Mouse (Mus musculus) cerebellum, postnatal 4 days (tissue): ENCODE results near the gene Fndc7.

Experiments
- DNase-seq, 2 experiments: peaks; one replicate each; pipeline ENCODE4 v3.0.0; 2022; ENCODE audit warnings: low spot score in 2 of 2, mixed read lengths in 1 of 2

Fndc7 gene

DNA sequence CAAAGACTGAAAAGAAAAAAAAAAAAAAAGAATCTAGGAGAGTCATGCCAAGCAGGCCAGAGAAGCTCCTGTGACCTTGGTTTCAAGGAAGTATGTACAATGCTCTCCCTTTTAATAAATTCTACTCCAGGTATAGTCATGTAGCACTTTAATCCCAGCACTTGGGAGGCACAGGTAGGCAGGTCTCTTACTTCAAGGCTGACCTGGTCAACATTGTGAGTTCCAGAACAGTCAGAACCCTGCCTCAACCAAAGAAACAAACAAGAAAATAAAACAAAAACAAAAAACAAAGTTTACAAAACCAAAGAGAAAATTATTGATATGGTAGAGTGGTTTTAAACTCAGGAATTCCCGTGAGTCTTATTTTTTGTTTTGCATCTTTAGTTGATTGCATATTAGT is at the start of gene Fndc7:
Gene Fndc7, minus strand, starts transcription at position 101 of the 400 bp plus-strand sequence.
- no peak for DNase-seq

DNA sequence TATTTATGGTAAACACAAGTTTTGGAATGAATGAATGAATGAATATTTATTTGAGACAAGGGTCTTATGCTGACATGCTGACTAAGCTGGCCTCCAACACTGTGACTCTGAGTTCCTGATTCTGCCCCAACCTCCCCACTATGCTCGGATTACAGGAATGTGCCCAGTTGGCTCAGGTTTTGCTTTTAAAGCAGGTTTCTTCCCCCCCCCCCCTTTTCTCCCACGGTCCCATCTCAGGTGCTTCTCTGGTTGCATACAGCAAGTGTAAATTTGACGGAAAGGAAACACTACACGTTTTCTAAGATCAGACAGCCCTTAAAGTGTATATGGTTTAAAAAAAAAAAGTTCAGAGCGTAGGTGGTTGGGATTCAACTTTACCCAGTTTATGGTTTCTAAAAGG is 49.8 kb upstream of the Fndc7 start, which contains the start of gene Henmt1:
Gene Henmt1, plus strand, starts transcription at position 301 of the 400 bp plus-strand sequence.
- no peak for DNase-seq

DNA sequence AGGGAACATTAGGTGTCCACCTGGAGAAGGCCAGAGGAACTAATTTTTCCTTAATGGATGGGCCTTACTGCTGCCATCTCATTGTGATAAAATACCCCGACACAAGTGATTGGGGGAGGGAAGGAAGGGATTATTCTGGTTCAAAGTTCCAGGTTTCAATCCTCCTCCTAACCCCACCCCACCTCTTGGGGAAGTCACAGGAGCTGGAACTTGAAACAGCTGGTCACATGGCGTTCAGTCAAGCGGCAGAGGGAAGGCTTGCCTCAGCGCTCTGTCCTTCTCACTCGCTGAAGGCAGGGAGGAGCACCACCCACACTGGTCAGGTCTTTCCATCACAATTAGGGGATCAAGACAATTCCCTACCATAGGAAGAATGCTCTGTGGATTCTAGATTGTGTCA is 48.9 kb upstream of the Fndc7 start:
- no peak for DNase-seq

DNA sequence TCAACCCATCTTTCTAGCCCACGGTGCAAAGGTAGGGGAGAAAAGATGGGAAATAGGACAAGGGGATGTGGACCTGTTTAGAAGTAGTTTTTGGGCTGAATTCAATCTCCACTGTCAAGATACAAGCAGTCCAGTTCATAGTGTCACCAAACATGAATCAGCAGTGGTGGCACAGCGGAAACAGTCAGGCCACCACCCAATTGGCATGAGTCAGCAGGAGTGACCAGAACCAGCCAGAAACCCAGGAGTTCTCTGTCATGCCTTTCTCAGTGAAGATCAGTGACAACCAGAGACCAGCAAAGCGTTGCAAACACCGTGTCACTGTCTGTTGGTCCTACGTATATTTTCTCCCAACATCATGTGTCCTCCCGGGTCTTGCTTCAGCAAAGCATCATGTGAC is 43.7 kb upstream of the Fndc7 start:
- DNase-seq = no peak

DNA sequence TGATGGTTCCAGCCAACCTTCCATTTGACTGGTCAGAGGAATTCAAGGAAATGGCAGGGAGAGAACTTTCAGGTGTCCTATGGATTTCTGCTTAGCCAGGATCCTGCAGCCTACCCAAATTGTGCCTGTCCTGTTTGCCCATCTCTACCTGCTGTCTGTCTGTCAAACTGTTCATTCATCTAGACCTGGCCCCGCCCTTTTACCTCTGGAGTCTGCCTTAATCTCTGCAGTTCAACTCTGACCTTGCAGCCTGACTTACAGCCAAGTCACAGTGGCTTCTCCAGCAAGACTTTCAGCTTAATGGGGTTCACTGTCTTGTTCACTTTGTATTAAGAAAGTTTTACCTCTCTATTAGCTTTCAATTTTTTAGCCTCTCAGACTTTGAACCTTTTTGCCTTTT is 36.5 kb upstream of the Fndc7 start:
- no peak for DNase-seq

DNA sequence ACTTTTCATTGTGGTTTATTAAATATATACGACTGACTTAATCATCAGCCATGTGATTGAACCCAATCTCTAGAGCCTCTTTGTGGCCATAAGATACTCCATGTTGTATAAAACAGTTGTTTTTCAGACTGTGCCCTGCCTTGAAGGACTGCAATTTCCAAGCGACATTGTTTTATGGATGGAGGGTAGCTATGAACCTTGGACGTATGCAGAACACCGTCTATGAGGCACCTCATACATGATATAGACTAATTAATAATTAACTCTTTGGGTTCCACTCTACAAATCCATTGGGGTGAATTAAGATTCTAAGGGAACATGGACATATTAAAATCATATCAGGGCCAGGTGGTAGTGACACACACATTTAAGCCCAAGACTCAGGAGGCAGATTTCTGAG is 35.9 kb upstream of the Fndc7 start:
- DNase-seq = no peak

DNA sequence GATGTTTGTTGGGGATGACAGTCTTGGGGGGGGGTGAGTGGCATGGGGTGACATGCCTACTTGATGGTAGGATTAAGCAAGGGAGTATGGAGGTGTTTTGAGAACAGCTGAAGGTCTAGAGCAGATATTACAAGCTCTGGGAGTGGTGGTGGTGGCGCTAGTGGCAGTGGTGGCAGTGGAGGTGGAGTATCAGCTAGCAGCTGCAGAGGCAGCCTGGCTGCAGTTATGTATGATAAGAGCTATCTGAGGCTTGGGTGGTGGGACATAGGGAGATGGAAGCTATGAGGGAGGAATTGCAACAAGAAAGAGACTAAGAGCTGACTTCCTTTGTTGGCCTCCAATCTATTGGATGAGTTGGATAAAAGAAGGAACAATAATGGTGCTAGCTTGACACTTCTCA is 32.0 kb upstream of the Fndc7 start:
- DNase-seq = no peak

DNA sequence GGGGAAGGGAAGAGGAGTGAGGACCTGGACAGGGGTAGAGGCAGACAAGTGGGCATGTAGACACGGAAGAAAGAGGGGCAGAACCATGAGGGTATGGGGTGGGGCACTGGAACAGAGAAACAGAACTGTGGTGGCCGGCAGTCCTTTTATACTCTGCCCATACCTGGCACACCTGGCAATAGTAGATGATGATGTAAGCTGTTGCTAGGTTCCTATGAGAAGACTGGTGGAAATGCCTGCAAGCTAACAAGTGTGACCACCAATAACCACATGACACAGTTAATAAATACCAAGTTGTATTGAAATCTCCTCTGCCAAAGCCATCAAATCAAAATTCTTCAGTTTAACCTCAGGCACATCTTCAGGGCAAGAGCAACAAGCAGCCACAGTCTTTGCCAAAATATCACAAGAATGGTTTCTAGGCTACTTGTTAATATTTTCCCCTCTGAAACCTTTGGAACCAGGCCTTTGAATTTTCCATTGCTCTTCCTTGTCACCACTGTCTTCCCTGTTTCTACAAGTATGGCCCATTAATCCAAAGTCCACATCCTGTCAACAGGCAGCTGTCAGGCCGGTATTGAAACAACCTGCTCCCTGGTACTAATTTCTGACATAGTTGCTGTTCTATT is 30.7 kb upstream of the Fndc7 start:
- DNase-seq = no peak

DNA sequence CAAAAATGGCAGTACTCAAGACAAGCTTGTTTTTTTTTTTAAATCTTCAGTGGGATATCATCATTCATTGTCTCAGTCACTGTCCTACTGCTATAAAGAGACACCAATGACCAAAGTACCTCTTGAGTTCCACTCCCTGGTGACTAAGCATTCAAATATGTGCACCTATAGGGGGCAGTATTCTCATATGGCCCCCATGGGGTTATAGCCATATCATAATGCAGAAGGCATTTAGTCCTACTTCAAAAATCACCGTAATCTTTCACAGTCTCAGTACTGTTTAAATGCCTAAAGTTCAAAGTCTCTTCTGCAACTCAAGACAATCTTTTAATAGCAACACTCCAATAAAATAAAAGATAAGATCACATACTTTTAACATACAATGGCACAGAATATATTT is 29.0 kb upstream of the Fndc7 start:
- DNase-seq = no peak

DNA sequence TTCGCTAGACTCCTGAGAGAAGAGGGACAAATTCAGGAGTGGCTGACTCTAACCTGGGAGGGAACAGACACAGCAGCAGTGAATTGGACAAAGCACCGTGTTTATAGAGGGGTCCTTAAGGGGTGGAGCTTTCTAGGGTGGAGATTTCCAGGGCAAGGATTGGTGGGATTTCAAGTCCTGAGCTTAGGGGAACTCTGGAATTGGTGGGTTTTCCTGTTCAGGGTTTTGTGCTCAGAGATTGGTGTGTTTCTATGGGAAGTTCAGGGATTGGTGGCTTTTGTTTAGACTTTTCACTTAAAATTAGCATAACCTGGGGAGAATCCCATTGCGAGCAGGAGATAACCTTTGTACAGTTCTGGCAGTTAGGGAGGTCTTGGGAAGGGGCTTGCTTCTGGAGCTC is 28.2 kb upstream of the Fndc7 start:
- no peak for DNase-seq

DNA sequence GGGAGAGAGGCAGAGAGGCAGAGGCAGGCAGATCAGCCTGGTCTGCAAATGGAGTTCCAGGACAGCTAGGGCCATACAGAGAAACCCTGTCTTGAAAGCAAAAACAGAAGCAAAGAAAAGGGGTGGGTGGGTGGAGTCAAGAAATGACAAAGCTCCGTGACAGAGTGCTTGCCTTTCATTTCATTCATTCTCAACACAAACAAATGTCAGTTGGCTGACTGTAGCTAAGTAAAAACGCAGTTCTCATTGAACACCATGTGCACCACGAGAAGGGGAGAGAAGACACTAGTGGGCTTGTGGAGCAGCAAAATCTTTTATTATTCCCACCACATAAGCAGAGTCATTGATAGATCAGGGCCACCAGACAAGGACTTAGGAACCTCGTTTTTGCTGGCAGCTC is 27.0 kb upstream of the Fndc7 start:
- DNase-seq = no peak

DNA sequence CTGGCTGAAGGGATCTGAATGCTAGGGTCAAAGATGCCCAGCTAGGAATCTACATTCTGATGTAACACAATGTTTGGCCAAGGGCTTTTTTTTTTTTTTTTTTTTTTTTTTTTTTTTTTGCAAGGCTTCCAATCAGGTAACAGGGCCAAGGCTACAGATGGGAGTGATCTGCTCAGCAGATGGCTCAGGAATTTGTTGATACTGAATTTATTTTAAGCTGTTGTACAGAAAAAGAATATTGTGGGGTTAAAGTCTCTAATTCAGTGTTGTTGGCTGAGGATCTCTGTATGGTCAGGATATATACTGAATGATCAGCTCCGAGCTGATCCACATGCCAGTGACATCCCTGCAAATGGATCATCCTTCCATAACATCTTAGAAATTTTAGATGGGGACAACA is 26.2 kb upstream of the Fndc7 start:
- DNase-seq = no peak

DNA sequence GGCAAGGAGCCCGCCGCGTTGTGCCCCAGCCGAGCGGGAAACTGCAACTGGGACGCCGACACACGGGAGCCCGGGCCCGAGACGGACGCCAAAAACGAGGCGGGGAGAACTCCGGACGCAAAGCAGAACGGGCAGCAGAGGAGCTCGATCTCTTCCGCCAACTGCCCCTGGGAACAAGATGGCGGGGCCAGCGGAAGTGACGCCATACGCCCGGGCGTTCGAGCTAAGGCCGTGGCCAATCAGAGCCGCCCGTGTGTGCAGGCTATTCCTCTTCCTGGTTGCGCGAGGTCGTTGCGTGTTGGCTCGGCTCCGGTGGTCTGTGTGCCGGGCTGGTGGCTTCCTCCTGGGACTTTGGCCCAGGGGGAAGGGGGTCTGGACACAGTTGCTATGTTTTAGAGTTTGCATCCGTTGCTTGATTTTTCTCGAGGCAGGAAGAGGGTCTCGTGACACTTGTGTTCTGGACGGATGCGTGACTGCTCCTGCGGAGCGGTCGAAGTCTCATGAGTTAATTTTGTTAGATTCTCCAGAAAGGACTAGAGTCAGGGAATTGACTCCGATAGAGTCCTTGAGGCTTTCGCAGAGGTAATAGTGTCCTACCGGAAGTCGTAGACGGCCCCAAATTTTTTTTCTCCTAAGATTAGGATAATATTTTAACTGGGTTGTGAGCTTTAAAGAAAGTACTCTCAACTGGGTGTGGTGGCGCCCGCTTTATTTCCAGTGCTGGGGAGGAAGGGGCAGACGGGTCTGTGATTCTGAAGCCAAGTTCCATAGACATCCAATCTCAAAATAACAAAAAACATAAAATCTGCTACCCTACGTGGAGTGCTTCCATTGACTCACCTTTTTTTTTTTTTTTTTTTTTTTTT is 22.0 kb upstream of the Fndc7 start, which contains the start of gene Prpf38b:
Gene Prpf38b, minus strand, starts transcription at position 180 of the 866 bp plus-strand sequence.
- peak; percentile 83 to 93 for DNase-seq

DNA sequence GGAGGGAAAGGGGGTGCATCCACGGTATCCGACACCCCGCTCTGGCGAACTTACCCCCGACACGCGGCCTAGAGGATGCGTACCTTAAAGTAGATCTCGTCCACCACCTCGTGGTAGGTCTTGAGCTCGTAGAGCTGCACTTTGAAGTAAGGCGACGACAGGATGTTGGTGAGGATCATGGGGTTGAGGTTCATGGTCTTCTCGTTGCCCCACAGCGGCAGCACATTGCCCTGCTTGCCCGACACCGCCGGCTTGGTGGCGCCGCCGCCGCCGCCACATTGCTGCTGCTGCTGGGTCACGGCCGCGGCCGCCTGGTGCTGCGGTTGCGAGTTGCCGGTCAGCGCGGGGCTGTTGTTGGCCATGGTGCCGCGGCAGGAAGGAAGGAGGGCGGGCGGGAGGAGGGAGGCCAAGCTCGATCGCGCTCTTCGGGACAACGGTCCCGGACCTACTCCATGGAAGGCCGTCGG is 21.3 kb upstream of the Fndc7 start:
- peak; percentile 29 to 53 for DNase-seq

DNA sequence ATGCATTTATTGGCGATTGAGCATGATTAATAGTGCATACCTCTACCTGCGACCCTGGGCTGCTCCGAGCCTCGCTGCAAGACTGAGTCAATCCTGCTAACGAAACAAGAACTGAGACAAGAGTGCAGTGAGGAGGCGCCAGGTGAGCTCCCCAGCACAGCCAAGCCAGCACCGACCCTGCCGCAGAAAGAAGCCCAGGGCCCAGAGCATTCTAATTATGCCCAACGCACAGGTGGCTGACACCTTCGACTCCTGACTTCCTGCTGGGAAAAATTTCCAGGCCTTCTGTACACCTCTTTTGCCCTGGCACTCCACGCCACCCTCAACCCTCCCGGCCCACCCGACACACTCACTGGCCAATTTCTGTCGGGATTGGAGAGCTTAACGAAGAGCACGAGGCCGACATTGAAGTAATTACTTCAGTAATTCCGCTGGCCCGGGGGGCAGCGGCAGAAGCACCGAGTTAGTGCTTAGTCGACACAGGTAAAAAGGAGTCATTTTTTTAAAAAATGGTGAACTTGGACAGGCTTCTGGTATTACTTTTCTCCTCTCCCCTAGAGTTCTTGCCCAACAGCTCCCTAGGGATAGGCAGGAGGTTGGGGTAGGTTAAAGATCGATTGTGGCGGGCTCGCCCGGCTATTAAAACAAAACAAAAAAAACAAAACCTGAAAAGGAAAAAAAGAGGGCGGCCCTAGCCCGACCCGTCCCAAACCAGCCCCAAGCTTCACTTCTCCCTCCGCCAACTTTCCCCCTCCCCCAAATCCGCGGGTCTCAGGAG is 20.7 kb upstream of the Fndc7 start:
- no peak for DNase-seq

DNA sequence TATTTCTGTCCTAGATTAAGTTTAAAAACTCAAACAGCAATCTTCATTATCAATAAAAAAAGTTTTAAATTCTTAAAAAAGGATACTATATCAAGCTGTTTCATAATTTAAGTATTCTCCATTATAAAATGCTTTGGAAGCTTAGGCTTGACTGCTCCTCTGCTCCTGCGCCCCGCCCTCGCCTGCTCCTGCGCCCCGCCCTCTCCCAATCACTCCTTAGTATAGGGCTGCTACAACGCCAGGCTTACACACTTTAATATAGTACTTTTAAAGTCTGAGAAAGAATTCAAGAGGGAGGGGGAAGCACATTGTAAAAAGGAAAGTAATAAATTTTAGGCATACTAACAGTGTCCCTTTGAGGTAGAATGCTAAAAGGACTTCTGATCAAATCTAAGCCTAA is 13.1 kb upstream of the Fndc7 start:
- no peak for DNase-seq

DNA sequence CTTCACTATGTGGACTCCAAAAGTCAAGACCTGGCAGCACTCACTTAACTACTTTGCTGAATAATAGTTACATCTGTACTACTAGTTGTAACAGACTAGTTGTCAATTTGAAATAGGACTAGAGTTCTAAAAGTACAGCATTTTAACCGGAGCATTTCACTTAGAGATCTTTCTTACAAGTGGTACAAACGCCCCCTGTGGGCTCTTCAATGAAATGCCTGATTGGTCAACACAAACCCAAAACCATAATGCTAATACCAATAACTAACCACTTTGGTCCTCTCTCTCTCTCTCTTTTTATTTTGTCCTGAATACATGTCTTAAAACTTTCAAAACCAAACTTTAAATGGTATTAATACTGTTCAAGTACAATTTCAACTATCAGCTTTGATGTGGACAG is 12.2 kb upstream of the Fndc7 start:
- no peak for DNase-seq

DNA sequence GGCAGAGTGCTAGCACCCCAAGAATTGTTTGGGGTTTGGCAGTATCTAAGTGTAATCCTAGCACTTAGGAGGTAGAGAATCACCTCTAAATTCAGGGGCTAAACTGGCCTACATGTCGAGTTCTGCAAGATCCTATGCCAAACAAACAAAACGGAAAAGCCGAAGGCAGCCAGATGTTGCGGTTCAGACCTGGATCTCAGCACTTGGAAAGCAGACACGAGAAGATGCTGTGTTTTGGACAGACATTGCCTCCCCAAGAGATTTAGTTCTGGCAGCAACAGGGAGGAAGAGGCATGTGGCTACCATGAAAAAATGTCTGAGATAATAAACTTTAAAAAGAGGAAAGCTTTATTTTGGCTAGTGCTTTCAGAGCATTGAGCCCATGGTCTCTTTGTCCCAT is 10.9 kb upstream of the Fndc7 start:
- no peak for DNase-seq

DNA sequence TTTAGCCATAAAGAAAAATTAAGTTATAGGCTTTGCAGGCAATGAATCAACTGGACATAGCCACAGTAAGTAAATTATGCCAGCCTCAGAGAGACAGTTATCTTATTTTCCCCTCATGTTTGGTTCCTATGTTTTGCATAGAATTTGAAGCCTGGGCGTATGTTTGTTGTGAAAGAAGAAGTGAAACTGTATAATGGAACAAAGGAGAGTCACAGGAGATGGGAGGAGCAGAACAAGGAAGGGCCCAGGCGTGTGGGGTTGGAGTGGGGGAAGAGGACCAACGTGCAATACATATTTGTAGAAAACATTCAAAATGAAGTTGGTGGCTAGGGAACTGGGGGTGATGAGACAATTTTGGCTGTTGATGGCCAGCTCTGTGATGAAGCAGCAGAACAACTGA is 10.3 kb upstream of the Fndc7 start:
- no peak for DNase-seq

DNA sequence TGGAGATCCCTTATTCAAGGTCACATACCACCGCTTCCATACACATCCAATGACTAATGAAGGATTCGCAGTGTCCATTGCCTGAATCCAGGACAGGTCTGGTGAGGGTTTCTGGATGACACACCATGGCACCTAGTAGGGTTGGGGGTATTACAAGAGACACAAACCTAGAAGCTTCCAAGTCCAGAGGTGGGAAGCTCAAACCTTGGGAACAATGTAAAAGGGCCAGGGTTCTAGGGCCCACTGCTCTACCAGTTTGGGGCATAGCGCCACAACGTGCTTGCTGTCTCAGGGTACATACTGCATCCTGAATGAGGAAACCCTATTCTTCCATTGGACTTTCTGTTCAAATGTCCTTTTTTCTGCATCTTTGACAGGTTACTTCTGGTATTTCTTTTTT is 8.8 kb upstream of the Fndc7 start:
- DNase-seq = no peak

DNA sequence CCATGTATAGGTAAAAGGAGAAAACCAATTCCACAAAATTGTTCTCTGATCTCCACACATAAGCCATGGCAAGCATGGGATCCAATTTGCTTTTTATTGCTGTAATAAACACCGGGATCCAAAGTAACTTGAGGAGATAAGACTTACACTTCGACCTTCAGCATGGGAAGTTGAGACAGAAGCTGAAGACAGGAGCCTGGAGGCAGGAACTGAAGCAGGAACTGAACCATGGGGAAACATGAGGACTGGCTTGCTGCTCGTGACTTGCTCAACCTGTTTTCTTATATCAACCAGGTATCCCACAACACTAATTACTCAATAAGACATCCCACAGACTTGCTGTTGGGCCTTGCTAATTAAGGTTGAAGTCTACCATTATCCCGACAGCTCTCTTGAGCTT is 3.1 kb upstream of the Fndc7 start:
- DNase-seq = no peak

DNA sequence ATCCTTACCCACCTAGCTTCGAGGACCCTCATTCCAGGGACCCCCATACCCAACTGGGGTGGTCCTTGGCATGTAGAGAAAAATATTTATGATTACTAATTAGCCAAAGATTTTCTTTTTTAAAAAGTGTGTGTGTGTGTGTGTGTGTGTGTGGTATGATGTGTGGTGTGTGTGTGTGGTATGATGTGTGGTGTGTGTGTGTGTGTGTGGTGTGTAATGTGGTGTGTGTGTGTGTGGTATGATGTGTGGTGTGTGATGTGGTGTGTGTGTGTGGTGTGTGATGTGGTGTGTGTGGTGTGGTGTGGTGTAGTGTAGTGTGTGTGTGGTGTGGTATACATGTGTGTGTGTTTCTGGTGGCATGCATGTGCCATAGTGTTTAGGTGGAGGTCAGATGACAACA is 2.3 kb upstream of the Fndc7 start:
- DNase-seq = no peak

DNA sequence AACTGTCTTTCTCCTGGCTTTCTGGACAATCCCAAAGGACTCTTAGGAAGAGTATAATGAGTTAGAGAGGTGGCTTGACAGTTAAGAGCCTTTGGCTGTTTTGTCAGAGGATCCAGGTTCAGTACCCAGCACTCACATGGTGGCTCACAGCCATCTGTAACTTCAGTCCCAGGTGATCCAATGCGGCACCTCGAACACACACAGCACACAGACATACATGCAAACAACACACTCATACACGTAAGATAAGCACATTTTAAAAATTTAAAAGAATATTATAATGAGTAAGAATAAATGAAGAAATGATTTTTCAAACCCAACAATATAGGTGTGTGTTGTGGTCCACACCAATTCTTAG is 2.2 kb downstream of the Fndc7 start:
- no peak for DNase-seq
